Mouse (Mus musculus): ENCODE measurements around the gene Cdc14a.

Gene Cdc14a

GRCm38 (mm10) chr3:116414451-116414860, 9.4 kb downstream of the Cdc14a start:
- DNase-seq (ENCODE audit: low read depth, low spot score): no peak

- DNase-seq (ENCODE audit: low read depth, low spot score): no peak
Observed at GRCm38 (mm10) chr3:116412954-116413724, 10.7 kb downstream of the Cdc14a start.

- no peak for DNase-seq (ENCODE audit: low read depth, low spot score)
Observed at GRCm38 (mm10) chr3:116410051-116410450, 13.8 kb downstream of the Cdc14a start.

GRCm38 (mm10) chr3:116409486-116409885, 14.3 kb downstream of the Cdc14a start:
- no peak for DNase-seq (ENCODE audit: low read depth, low spot score)

- DNase-seq (ENCODE audit: low read depth, low spot score): no peak
Observed at GRCm38 (mm10) chr3:116408856-116409255, 15.0 kb downstream of the Cdc14a start.

GRCm38 (mm10) chr3:116405516-116405915, 18.3 kb downstream of the Cdc14a start:
- no peak for DNase-seq (ENCODE audit: low read depth, low spot score)

GRCm38 (mm10) chr3:116401436-116401835, 22.4 kb downstream of the Cdc14a start:
- no peak for DNase-seq (ENCODE audit: low read depth, low spot score)

GRCm38 (mm10) chr3:116399349-116400090, 24.3 kb downstream of the Cdc14a start:
- DNase-seq (ENCODE audit: low read depth, low spot score): peak; percentile 34

GRCm38 (mm10) chr3:116398543-116398942, 25.3 kb downstream of the Cdc14a start:
- peak; percentile 21 for DNase-seq (ENCODE audit: low read depth, low spot score)

- DNase-seq (ENCODE audit: low read depth, low spot score): no peak
Observed at GRCm38 (mm10) chr3:116397976-116398375, 25.9 kb downstream of the Cdc14a start.

- DNase-seq (ENCODE audit: low read depth, low spot score): no peak
Observed at GRCm38 (mm10) chr3:116397341-116397740, 26.5 kb downstream of the Cdc14a start.

GRCm38 (mm10) chr3:116396571-116396970, 27.3 kb downstream of the Cdc14a start:
- DNase-seq (ENCODE audit: low read depth, low spot score): no peak

- no peak for DNase-seq (ENCODE audit: low read depth, low spot score)
Observed at GRCm38 (mm10) chr3:116394885-116395390, 28.9 kb downstream of the Cdc14a start.

- DNase-seq (ENCODE audit: low read depth, low spot score): no peak
Observed at GRCm38 (mm10) chr3:116391399-116391798, 32.4 kb downstream of the Cdc14a start.

GRCm38 (mm10) chr3:116389500-116390470, 34.0 kb downstream of the Cdc14a start:
- no peak for DNase-seq (ENCODE audit: low read depth, low spot score)

- no peak for DNase-seq (ENCODE audit: low read depth, low spot score)
Observed at GRCm38 (mm10) chr3:116388808-116389207, 35.0 kb downstream of the Cdc14a start.

- DNase-seq (ENCODE audit: low read depth, low spot score): no peak
Observed at GRCm38 (mm10) chr3:116386886-116387285, 36.9 kb downstream of the Cdc14a start.

GRCm38 (mm10) chr3:116386342-116386741, 37.5 kb downstream of the Cdc14a start:
- DNase-seq (ENCODE audit: low read depth, low spot score): no peak

GRCm38 (mm10) chr3:116384319-116384718, 39.5 kb downstream of the Cdc14a start:
- DNase-seq (ENCODE audit: low read depth, low spot score): peak; percentile 9

GRCm38 (mm10) chr3:116380319-116380718, 43.5 kb downstream of the Cdc14a start:
- peak; percentile 71 for DNase-seq (ENCODE audit: low read depth, low spot score)

- DNase-seq (ENCODE audit: low read depth, low spot score): no peak
Observed at GRCm38 (mm10) chr3:116375442-116375841, 48.4 kb downstream of the Cdc14a start.

Data from R1 (cell line).